Mouse (Mus musculus): ENCODE measurements around the gene Gm7029. TPM values are rescaled to one million over a fixed set of nuclear protein-coding genes. Genes with fewer than 3 reads are reported as not detected.

Gm7029 gene
- total RNA-seq, 2 experiments from 2014 or later: not detected

Small RNAs within 50 kb of the gene (microRNA-seq; reads per million reads assigned to microRNA genes)
- 0 reads per million in 2 experiments for gene Gm27740

Other genes starting within 250 kb of the Gm7029 start
- gene Zfp414, start 244.7 kb upstream of the Gm7029 start, total RNA-seq (2021): 10 to 100 TPM; 43.0 to 45.3 TPM
- not detected for gene Pram1, start 235.8 kb upstream of the Gm7029 start, total RNA-seq (2021)
- gene Hnrnpm, start 187.0 kb upstream of the Gm7029 start, total RNA-seq (2021): 100 to 1,000 TPM; 120 to 129 TPM
- 10 to 100 TPM; 86.1 to 87.2 TPM for gene March2, start 155.2 kb upstream of the Gm7029 start, total RNA-seq (2021)
- 100 to 1,000 TPM; 328 to 343 TPM for gene Rab11b, start 113.3 kb upstream of the Gm7029 start, total RNA-seq (2021)
- gene Angptl4, start 92.0 kb upstream of the Gm7029 start, total RNA-seq (2021): 1 to 10 TPM; 3.9 to 4.1 TPM
- 10 to 100 TPM; 37.0 to 39.7 TPM for gene Kank3, start 63.3 kb upstream of the Gm7029 start, total RNA-seq (2021)
- gene Rps28, start 49.3 kb upstream of the Gm7029 start, total RNA-seq (2021): 100 to 1,000 TPM; 675 to 677 TPM
- gene Ndufa7, start 49.3 kb upstream of the Gm7029 start, total RNA-seq (2021): 100 to 1,000 TPM; 196 to 205 TPM
- 10 to 100 TPM; 28.1 to 28.3 TPM for gene Cd320, start 30.7 kb upstream of the Gm7029 start, total RNA-seq (2021)
- 1 to 10 TPM; 3.0 to 3.4 TPM for gene Kifc1, start 16.8 kb downstream of the Gm7029 start, total RNA-seq (2021)
- under 1 TPM in 1 of 2 experiments, not detected in 1; 0.57 TPM for gene Platr17, start 31.3 kb downstream of the Gm7029 start, total RNA-seq (2021)
- gene Daxx, start 35.6 kb downstream of the Gm7029 start, total RNA-seq (2021): 10 to 100 TPM; 26.0 to 26.2 TPM
- gene Tapbp, start 42.1 kb downstream of the Gm7029 start, total RNA-seq (2021): 10 to 100 TPM; 32.7 to 37.7 TPM
- 10 to 100 TPM; 28.1 to 32.1 TPM for gene Zbtb22, start 42.1 kb downstream of the Gm7029 start, total RNA-seq (2021)
- 10 to 100 TPM; 55.2 to 66.8 TPM for gene Rgl2, start 55.7 kb downstream of the Gm7029 start, total RNA-seq (2021)
- gene Pfdn6, start 66.5 kb downstream of the Gm7029 start, total RNA-seq (2021): 100 to 1,000 TPM in 1 of 2 experiments, 10 to 100 TPM in 1; 89.7 to 104 TPM
- 10 to 100 TPM; 11.2 to 12.0 TPM for gene Wdr46, start 66.8 kb downstream of the Gm7029 start, total RNA-seq (2021)
- gene B3galt4, start 77.7 kb downstream of the Gm7029 start, total RNA-seq (2021): 1 to 10 TPM; 5.8 to 6.4 TPM
- 10 to 100 TPM; 78.4 to 81.9 TPM for gene Vps52, start 82.0 kb downstream of the Gm7029 start, total RNA-seq (2021)
- gene Rps18, start 82.2 kb downstream of the Gm7029 start, total RNA-seq (2021): 100 to 1,000 TPM; 296 to 299 TPM
- gene H2-K1, start 126.5 kb downstream of the Gm7029 start, total RNA-seq (2021): 10 to 100 TPM; 12.3 to 15.9 TPM
- gene Ring1, start 150.8 kb downstream of the Gm7029 start, total RNA-seq (2021): 10 to 100 TPM; 28.4 to 32.2 TPM
- 10 to 100 TPM; 33.3 to 35.1 TPM for gene H2-Ke6, start 154.2 kb downstream of the Gm7029 start, total RNA-seq (2021)
- gene Slc39a7, start 157.8 kb downstream of the Gm7029 start, total RNA-seq (2021): 10 to 100 TPM; 96.2 to 98.6 TPM
- gene Rxrb, start 158.0 kb downstream of the Gm7029 start, total RNA-seq (2021): 10 to 100 TPM; 79.5 to 83.1 TPM
- 10 to 100 TPM; 14.1 to 14.6 TPM for gene Col11a2, start 165.6 kb downstream of the Gm7029 start, total RNA-seq (2021)
- under 1 TPM in 1 of 2 experiments, not detected in 1; 0.34 TPM for gene H2-Oa, start 218.5 kb downstream of the Gm7029 start, total RNA-seq (2021)
- 10 to 100 TPM; 26.0 to 26.5 TPM for gene H2-DMa, start 245.7 kb downstream of the Gm7029 start, total RNA-seq (2021)
- gene Brd2, start 248.8 kb downstream of the Gm7029 start, total RNA-seq (2021): 100 to 1,000 TPM; 178 to 192 TPM

Data from left cerebral cortex, postnatal 25 days (tissue).